Mouse (Mus musculus) CH12.LX (cell line): ENCODE measurements at regions not wholly inside any gene's neighbourhood (a gene's known extent, or its start where the extent isn't known, plus 50 kb on each side); places are given as distances from the start of the nearest gene placed in this dataset.

Experiments
- DNase-seq: peaks from one replicate; pipeline ENCODE4 v3.0.0-alpha.2; 2013; ENCODE audit errors: extremely low read depth
- H3K27ac ChIP-seq: 2 replicates; pipeline ENCODE4 v1.5.1; 2012; ENCODE audit warnings: low read depth, mild to moderate bottlenecking, control low read depth, moderate library complexity; ENCODE audit not compliant: insufficient read depth
- H3K27me3 ChIP-seq: replicated peaks from 2 replicates; pipeline ENCODE3; 2012; ENCODE audit warnings: inconsistent platforms
- H3K36me3 ChIP-seq, 2 experiments: replicated peaks in 1 of 2; 2 replicates each; pipeline versions ENCODE3 to v1.6.1; 2012; ENCODE audit warnings: inconsistent platforms in 1 of 2, low read length in 1 of 2, mild to moderate bottlenecking in 1 of 2, mixed read lengths in 1 of 2, moderate library complexity in 1 of 2; ENCODE audit not compliant: control insufficient read depth in 1 of 2, insufficient read depth in 1 of 2
- H3K4me1 ChIP-seq, 2 experiments: 2 replicates each; pipeline ENCODE4 v1.6.1; 2012; ENCODE audit warnings: inconsistent platforms in 1 of 2, moderate library complexity in 1 of 2; ENCODE audit not compliant: insufficient read depth in 2 of 2, control insufficient read depth in 1 of 2
- H3K4me2 ChIP-seq: 2 replicates; pipeline ENCODE4 v1.6.1; 2012; ENCODE audit warnings: low read depth, mild to moderate bottlenecking, control low read depth; ENCODE audit not compliant: poor library complexity, insufficient read depth, severe bottlenecking
- H3K4me3 ChIP-seq, 3 experiments: fragments of 150-350 bp in 1 of 3; sonication (generic) in 1 of 3; replicated peaks in 1 of 3; 2 replicates each; pipeline versions ENCODE3 to v1.5.1; 2011 to 2012; ENCODE audit warnings: low read depth in 2 of 3, low read length in 2 of 3, mild to moderate bottlenecking in 2 of 3, moderate library complexity in 2 of 3, control low read depth in 1 of 3, improper control_type of control experiment in 1 of 3, inconsistent platforms in 1 of 3, mixed read lengths in 1 of 3; ENCODE audit not compliant: poor library complexity in 1 of 3
- H3K79me2 ChIP-seq: replicated peaks from 2 replicates; pipeline ENCODE4 v1.6.1; 2012; ENCODE audit warnings: mild to moderate bottlenecking, moderate library complexity; ENCODE audit not compliant: control insufficient read depth, poor library complexity, insufficient read depth, severe bottlenecking; ENCODE audit errors: extremely low read depth
- H3K9ac ChIP-seq: 2 replicates; pipeline ENCODE4 v1.6.1; 2012; ENCODE audit warnings: low read depth, mild to moderate bottlenecking, control low read depth, moderate library complexity; ENCODE audit not compliant: insufficient read depth
- H3K9me3 ChIP-seq: replicated peaks from 2 replicates; pipeline ENCODE3; 2012; ENCODE audit warnings: low read length, inconsistent platforms, mixed read lengths
- BHLHE40 ChIP-seq: IDR thresholded peaks from 2 replicates; pipeline ENCODE4 v1.6.1; 2011; ENCODE audit warnings: mild to moderate bottlenecking, low read depth, low read length, improper control_type of control experiment
- CTCF ChIP-seq, 2 experiments: IDR thresholded peaks in 1 of 2; conservative IDR thresholded peaks in 1 of 2; 2 replicates each; pipeline ENCODE4 v1.5.1; 2011 to 2012; ENCODE audit warnings: low read depth in 2 of 2, low read length in 2 of 2, improper control_type of control experiment in 1 of 2, inconsistent platforms in 1 of 2, mild to moderate bottlenecking in 1 of 2, moderate library complexity in 1 of 2
- E2F4 ChIP-seq: IDR thresholded peaks from 2 replicates; pipeline ENCODE4 v1.6.1; 2011; ENCODE audit warnings: low read depth, low read length, improper control_type of control experiment; ENCODE audit not compliant: insufficient replicate concordance
- ELF1 ChIP-seq: IDR thresholded peaks from 2 replicates; pipeline ENCODE4 v1.6.1; 2014; ENCODE audit warnings: low read depth, mild to moderate bottlenecking, inconsistent platforms, low read length, improper control_type of control experiment
- EP300 ChIP-seq: IDR thresholded peaks from 2 replicates; pipeline ENCODE4 v1.6.1; 2011; ENCODE audit warnings: low read length, improper control_type of control experiment
- ETS1 ChIP-seq: conservative IDR thresholded peaks from 2 replicates; pipeline ENCODE4 v1.6.1; 2012; ENCODE audit warnings: low read depth, mild to moderate bottlenecking, inconsistent platforms, low read length, improper control_type of control experiment, moderate library complexity
- GABPA ChIP-seq: IDR thresholded peaks from 2 replicates; pipeline ENCODE4 v1.6.1; 2012; ENCODE audit warnings: low read depth, low read length, improper control_type of control experiment, inconsistent platforms; ENCODE audit not compliant: insufficient replicate concordance
- HCFC1 ChIP-seq: IDR thresholded peaks from 2 replicates; pipeline ENCODE4 v1.6.1; 2012; ENCODE audit warnings: low read depth, mild to moderate bottlenecking, inconsistent platforms, low read length, improper control_type of control experiment
- IRF4 ChIP-seq: IDR thresholded peaks from 2 replicates; pipeline ENCODE4 v1.6.1; 2014; ENCODE audit warnings: low read depth, mild to moderate bottlenecking, inconsistent platforms, low read length, improper control_type of control experiment
- JUN ChIP-seq: IDR thresholded peaks from 2 replicates; pipeline ENCODE4 v1.6.1; 2011; ENCODE audit warnings: low read depth, mild to moderate bottlenecking, low read length, improper control_type of control experiment, moderate library complexity; ENCODE audit not compliant: insufficient read depth
- JUND ChIP-seq: conservative IDR thresholded peaks from 2 replicates; pipeline ENCODE4 v1.6.1; 2011; ENCODE audit warnings: low read depth, low read length, improper control_type of control experiment
- KAT2A ChIP-seq: IDR thresholded peaks from 2 replicates; pipeline ENCODE4 v1.6.1; 2012; ENCODE audit warnings: low read length, improper control_type of control experiment, inconsistent platforms; ENCODE audit not compliant: insufficient replicate concordance
- MAFK ChIP-seq: IDR thresholded peaks from 2 replicates; pipeline ENCODE4 v1.6.1; 2011; ENCODE audit warnings: low read length, improper control_type of control experiment; ENCODE audit not compliant: insufficient replicate concordance
- MAX ChIP-seq: IDR thresholded peaks from 2 replicates; pipeline ENCODE4 v1.6.1; 2011; ENCODE audit warnings: low read length, improper control_type of control experiment
- MAZ ChIP-seq: IDR thresholded peaks from 2 replicates; pipeline ENCODE4 v1.6.1; 2012; ENCODE audit warnings: low read depth, mild to moderate bottlenecking, inconsistent platforms, low read length, improper control_type of control experiment, moderate library complexity
- MEF2A ChIP-seq: IDR thresholded peaks from 2 replicates; pipeline ENCODE4 v1.6.1; 2014; ENCODE audit warnings: low read depth, mild to moderate bottlenecking, inconsistent platforms, low read length, improper control_type of control experiment, borderline replicate concordance
- MXI1 ChIP-seq: IDR thresholded peaks from 2 replicates; pipeline ENCODE4 v1.6.1; 2011; ENCODE audit warnings: mild to moderate bottlenecking, low read depth, low read length, improper control_type of control experiment
- MYC ChIP-seq: IDR thresholded peaks from 2 replicates; pipeline ENCODE4 v1.6.1; 2011; ENCODE audit warnings: low read depth, mild to moderate bottlenecking, improper control_type of control experiment, low read length
- NELFE ChIP-seq: IDR thresholded peaks from 2 replicates; pipeline ENCODE4 v1.6.1; 2011; ENCODE audit warnings: low read depth, low read length, improper control_type of control experiment
- PAX5 ChIP-seq: IDR thresholded peaks from 2 replicates; pipeline ENCODE4 v1.6.1; 2012; ENCODE audit warnings: low read length, inconsistent platforms, mixed read lengths
- POLR2A ChIP-seq: IDR thresholded peaks from 2 replicates; pipeline ENCODE4 v1.6.1; 2011; ENCODE audit warnings: low read depth, mild to moderate bottlenecking, improper control_type of control experiment, low read length
- POLR2AphosphoS2 ChIP-seq: IDR thresholded peaks from 2 replicates; pipeline ENCODE4 v1.6.1; 2011; ENCODE audit warnings: low read depth, low read length, improper control_type of control experiment
- RAD21 ChIP-seq: IDR thresholded peaks from 2 replicates; pipeline ENCODE4 v1.6.1; 2011; ENCODE audit warnings: low read depth, mild to moderate bottlenecking, low read length, improper control_type of control experiment, moderate library complexity
- RCOR1 ChIP-seq: conservative IDR thresholded peaks from 2 replicates; pipeline ENCODE4 v1.6.1; 2012; ENCODE audit warnings: low read depth, mild to moderate bottlenecking, inconsistent platforms, low read length, improper control_type of control experiment
- SIN3A ChIP-seq: IDR thresholded peaks from 2 replicates; pipeline ENCODE4 v1.6.1; 2012; ENCODE audit warnings: low read length, improper control_type of control experiment, inconsistent platforms
- SMC3 ChIP-seq: IDR thresholded peaks from 2 replicates; pipeline ENCODE4 v1.6.1; 2011; ENCODE audit warnings: low read depth, low read length, improper control_type of control experiment
- TBP ChIP-seq: conservative IDR thresholded peaks from 2 replicates; pipeline ENCODE4 v1.6.1; 2011; ENCODE audit warnings: low read depth, low read length, improper control_type of control experiment
- USF1 ChIP-seq: IDR thresholded peaks from 2 replicates; pipeline ENCODE4 v1.6.1; 2014; ENCODE audit warnings: low read depth, mild to moderate bottlenecking, inconsistent platforms, low read length, improper control_type of control experiment
- USF2 ChIP-seq: conservative IDR thresholded peaks from 2 replicates; pipeline ENCODE4 v1.6.1; 2011; ENCODE audit warnings: low read depth, low read length, improper control_type of control experiment
- ZC3H11A ChIP-seq: IDR thresholded peaks from 2 replicates; pipeline ENCODE4 v1.6.1; 2012; ENCODE audit warnings: low read depth, mild to moderate bottlenecking, inconsistent platforms, low read length, improper control_type of control experiment
- ZMIZ1 ChIP-seq: IDR thresholded peaks from 2 replicates; pipeline ENCODE4 v1.6.1; 2012; ENCODE audit warnings: low read depth, mild to moderate bottlenecking, inconsistent platforms, low read length, improper control_type of control experiment
- dilution Hi-C: fragments of 300-500 bp; cut with MboI; formaldehyde crosslinking; loops from 2 replicates; pipeline ENCODE4 v1.14.3; 2020; ENCODE audit warnings: low sequenced_read_pairs; ENCODE audit not compliant: extremely low pct_unique_long_range_greater_than_20kb, extremely low pct_ligation_motif_present
- in situ Hi-C: fragments of 300-500 bp; cut with MboI; formaldehyde crosslinking; loops from 3 replicates; pipeline ENCODE4 v1.14.3; 2019; ENCODE audit warnings: low sequenced_read_pairs, low pct_ligation_motif_present, low pct_unique_long_range_greater_than_20kb, mixed read lengths

DNA sequence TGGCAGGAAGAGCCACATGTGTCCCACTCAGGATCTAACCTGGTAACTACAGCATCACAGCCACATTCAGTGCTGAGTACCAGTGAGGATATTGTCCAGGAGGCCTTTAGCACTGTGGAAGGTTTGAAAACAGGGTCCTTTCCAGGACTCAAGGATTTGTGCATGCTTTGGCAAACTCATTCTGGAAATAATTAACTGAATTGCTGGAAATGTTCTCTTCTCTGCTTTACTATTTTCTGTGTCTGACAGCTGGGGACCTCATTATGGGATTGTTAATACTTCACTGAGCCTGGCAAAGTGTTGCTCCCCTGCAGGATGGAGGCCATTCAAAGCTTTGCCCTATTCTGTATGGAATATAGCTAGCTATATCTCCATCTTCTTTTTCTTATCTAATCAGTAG lies 342.8 kb upstream of the Pdzrn3 start:
- no peak overlapping the region for H3K27ac ChIP-seq
- H3K27me3 ChIP-seq, result no peaks in the 10 kb centered on the region
- TF ChIP-seq RCOR1, result no peak
- no peak for TF ChIP-seq ZC3H11A
- TF ChIP-seq SIN3A, result no peak
- TF ChIP-seq ZMIZ1, result no peak
- no peak for TF ChIP-seq CTCF (conservative IDR thresholded peaks at IDR 0.05 in 1 of 2, IDR thresholded peaks at IDR 0.05 in 1 of 2; ENCODE audit: low read depth in 2 of 2, low read length in 2 of 2)
- TF ChIP-seq ELF1, result no peak
- TF ChIP-seq MEF2A, result no peak
- no peak for TF ChIP-seq PAX5
- no peak for TF ChIP-seq JUN
- TF ChIP-seq IRF4, result no peak
- TF ChIP-seq TBP, result no peak
- TF ChIP-seq RAD21, result no peak
- TF ChIP-seq KAT2A, result no peak
- TF ChIP-seq NELFE, result no peak
- TF ChIP-seq MYC, result no peak
- no peak for TF ChIP-seq USF2
- TF ChIP-seq EP300, result no peak
- TF ChIP-seq MXI1, result no peak
- TF ChIP-seq POLR2A, result no peak
- TF ChIP-seq ETS1, result no peak
- H3K36me3 ChIP-seq, result no peaks in the 10 kb centered on the region
- no peak for DNase-seq
- no peak overlapping the region for H3K4me3 ChIP-seq
- H3K9me3 ChIP-seq, result peaks cover 36% of the 10 kb centered on the region
- dilution Hi-C loops, result no loop called here
- H3K4me1 ChIP-seq, result no peaks in the 10 kb centered on the region
- no peak overlapping the region for H3K4me2 ChIP-seq
- H3K9ac ChIP-seq, result no peak overlapping the region
- in situ Hi-C loops, result no loop called here
- no peaks in the 10 kb centered on the region for H3K79me2 ChIP-seq

DNA sequence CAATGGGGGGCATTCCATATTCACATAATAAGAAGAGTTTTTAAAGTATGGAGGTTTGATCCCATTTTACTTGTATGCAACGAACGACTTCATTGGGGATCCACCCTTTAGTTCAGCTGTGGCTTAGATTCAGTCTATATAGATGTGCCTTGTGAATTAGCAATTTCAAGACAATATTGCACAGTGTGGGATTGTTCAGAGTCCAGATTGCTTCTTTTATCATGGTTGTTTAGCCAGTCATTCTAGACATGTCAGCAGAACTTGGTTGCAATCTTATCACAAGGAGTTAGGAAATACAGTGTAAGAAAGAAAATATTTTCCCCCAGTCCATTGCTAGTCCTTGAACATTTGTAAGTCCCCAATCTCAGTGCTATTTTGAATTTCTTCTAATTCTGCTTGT lies 312.0 kb upstream of the Pdzrn3 start:
- TF ChIP-seq MAZ (no peak), KAT2A (no peak), HCFC1 (no peak), SMC3 (no peak), MAFK (no peak), USF1 (no peak), BHLHE40 (no peak), GABPA (no peak), NELFE (no peak), JUND (no peak), E2F4 (no peak), MAX (no peak), POLR2AphosphoS2 (no peak), RCOR1 (no peak), RAD21 (no peak), PAX5 (no peak), ZMIZ1 (no peak), ETS1 (no peak), CTCF (conservative IDR thresholded peaks at IDR 0.05 in 1 of 2, IDR thresholded peaks at IDR 0.05 in 1 of 2; ENCODE audit: low read depth in 2 of 2, low read length in 2 of 2) (no peak)
- H3K9ac ChIP-seq, result no peak overlapping the region
- H3K4me2 ChIP-seq, result no peak overlapping the region
- H3K79me2 ChIP-seq, result no peaks in the 10 kb centered on the region
- H3K9me3 ChIP-seq, result peaks cover 30% of the 10 kb centered on the region
- no peak overlapping the region for H3K27ac ChIP-seq
- H3K36me3 ChIP-seq, result no peaks in the 10 kb centered on the region
- in situ Hi-C loops, result no loop called here
- dilution Hi-C loops, result no loop called here
- no peaks in the 10 kb centered on the region for H3K27me3 ChIP-seq
- no peaks in the 10 kb centered on the region for H3K4me1 ChIP-seq
- no peak overlapping the region for H3K4me3 ChIP-seq
- DNase-seq, result no peak
